Mouse (Mus musculus): Measurements from ENCODE around the gene Sptlc2. TPM values are rescaled to one million over a fixed set of nuclear protein-coding genes. Genes with fewer than 3 reads are reported as not detected.
"Not testable (repeated sequence)": the region's sequence is repeated elsewhere in the genome, so short reads cannot be mapped to it uniquely, and the experiment has no call there.

Sptlc2 gene
- polyA plus RNA-seq, 1 experiment from 2014 or later = 73.6 TPM

- Histone ChIP-seq H3K27ac (replicated peaks) (no peak overlapping the region), H3K9me3 (replicated peaks) (no peaks in the 10 kb centered on the region), H3K4me2 (replicated peaks) (peak overlapping the region; percentile 99), H3K36me3 (no peaks in the 10 kb centered on the region), H3K27me3 (no peaks in the 10 kb centered on the region), H3K9ac (peak overlapping the region; percentile 75), H3K4me1 (peaks cover 13% of the 10 kb centered on the region), H3K4me3 (replicated peaks) (peak overlapping the region; percentile 71)
- WGBS = 7% methylated on average over 29 of the region's 29 CpGs
- ATAC-seq (ENCODE audit: insufficient number of reproducible peaks, low FRiP score, low TSS enrichment, low read depth) = no peak; the same call in 1 of the 2 replicates
Observed at GRCm38 (mm10) chr12:87299037-87299656, 89.0 kb downstream of the Sptlc2 start.

GRCm38 (mm10) chr12:87293934-87294333 is 94.2 kb downstream of the Sptlc2 start:
- 63% methylated on average over 6 of the region's 6 CpGs for WGBS
- H3K4me3 ChIP-seq (replicated peaks) = no peak overlapping the region
- no peaks in the 10 kb centered on the region for H3K27me3 ChIP-seq
- H3K9me3 ChIP-seq (replicated peaks) = no peaks in the 10 kb centered on the region
- no peak overlapping the region for H3K4me2 ChIP-seq (replicated peaks)
- H3K9ac ChIP-seq = no peak overlapping the region
- 0 out of 2 replicates have a peak, but pooled peaks cover under 1% of the 10 kb centered on the region for H3K4me1 ChIP-seq
- no peaks in the 10 kb centered on the region for H3K36me3 ChIP-seq
- no peak overlapping the region for H3K27ac ChIP-seq (replicated peaks)
- ATAC-seq (ENCODE audit: insufficient number of reproducible peaks, low FRiP score, low TSS enrichment, low read depth) = no peak

GRCm38 (mm10) chr12:87289100-87289499 is 99.1 kb downstream of the Sptlc2 start:
- ATAC-seq (ENCODE audit: insufficient number of reproducible peaks, low FRiP score, low TSS enrichment, low read depth) = no peak
- H3K9ac ChIP-seq = no peak overlapping the region
- H3K27ac ChIP-seq (replicated peaks) = no peak overlapping the region
- H3K4me3 ChIP-seq (replicated peaks) = no peak overlapping the region
- H3K4me2 ChIP-seq (replicated peaks) = no peak overlapping the region
- H3K36me3 ChIP-seq = no peaks in the 10 kb centered on the region
- 89% methylated on average over 5 of the region's 5 CpGs for WGBS
- H3K9me3 ChIP-seq (replicated peaks) = no peaks in the 10 kb centered on the region
- no peaks in the 10 kb centered on the region for H3K27me3 ChIP-seq
- H3K4me1 ChIP-seq = no peaks in the 10 kb centered on the region

- 81% methylated on average over 5 of the region's 5 CpGs for WGBS
- Histone ChIP-seq H3K4me2 (replicated peaks) (no peak overlapping the region), H3K9ac (no peak overlapping the region), H3K36me3 (no peaks in the 10 kb centered on the region), H3K27me3 (no peaks in the 10 kb centered on the region), H3K4me1 (no peaks in the 10 kb centered on the region), H3K27ac (replicated peaks) (no peak overlapping the region), H3K9me3 (replicated peaks) (no peaks in the 10 kb centered on the region), H3K4me3 (replicated peaks) (no peak overlapping the region)
- no peak for ATAC-seq (ENCODE audit: insufficient number of reproducible peaks, low FRiP score, low TSS enrichment, low read depth)
Observed at GRCm38 (mm10) chr12:87284726-87285125, 103.4 kb downstream of the Sptlc2 start.

DNA sequence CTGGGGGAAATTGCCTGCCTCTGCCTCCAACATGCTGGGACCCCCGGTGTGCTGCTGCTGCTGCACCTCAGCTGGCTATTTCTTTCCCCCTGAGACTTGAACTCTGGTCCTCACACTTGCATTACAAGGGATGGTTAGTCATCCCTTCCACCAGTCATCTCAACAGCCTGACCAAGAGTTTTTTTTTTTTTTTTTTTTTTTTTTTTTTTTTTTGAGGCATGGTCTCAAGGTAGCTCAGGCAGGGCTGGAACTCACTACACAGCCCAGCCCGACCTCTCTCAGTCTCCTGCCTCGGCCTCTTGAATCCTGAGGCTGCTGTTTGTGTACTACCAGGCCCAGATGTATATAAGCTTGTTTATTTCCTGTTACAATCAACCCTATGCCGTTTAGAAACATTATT is 103.9 kb downstream of the Sptlc2 start:
- no peaks in the 10 kb centered on the region for H3K4me1 ChIP-seq
- whole genome bisulfite sequencing = 74% methylated on average over 4 of the region's 4 CpGs
- no peak overlapping the region for H3K27ac ChIP-seq (replicated peaks)
- ATAC-seq (ENCODE audit: insufficient number of reproducible peaks, low FRiP score, low TSS enrichment, low read depth) = no peak
- H3K36me3 ChIP-seq = no peaks in the 10 kb centered on the region
- no peak overlapping the region for H3K4me2 ChIP-seq (replicated peaks)
- no peak overlapping the region for H3K4me3 ChIP-seq (replicated peaks)
- H3K9me3 ChIP-seq (replicated peaks) = no peaks in the 10 kb centered on the region
- H3K9ac ChIP-seq = no peak overlapping the region
- no peaks in the 10 kb centered on the region for H3K27me3 ChIP-seq

GRCm38 (mm10) chr12:87283706-87284105 is 104.4 kb downstream of the Sptlc2 start:
- Histone ChIP-seq H3K9me3 (replicated peaks) (no peaks in the 10 kb centered on the region), H3K27me3 (no peaks in the 10 kb centered on the region), H3K4me3 (replicated peaks) (no peak overlapping the region), H3K27ac (replicated peaks) (no peak overlapping the region), H3K4me2 (replicated peaks) (no peak overlapping the region), H3K36me3 (no peaks in the 10 kb centered on the region), H3K9ac (no peak overlapping the region), H3K4me1 (no peaks in the 10 kb centered on the region)
- ATAC-seq (ENCODE audit: insufficient number of reproducible peaks, low FRiP score, low TSS enrichment, low read depth) = no peak
- 55% methylated on average over 7 of the region's 7 CpGs for WGBS

DNA sequence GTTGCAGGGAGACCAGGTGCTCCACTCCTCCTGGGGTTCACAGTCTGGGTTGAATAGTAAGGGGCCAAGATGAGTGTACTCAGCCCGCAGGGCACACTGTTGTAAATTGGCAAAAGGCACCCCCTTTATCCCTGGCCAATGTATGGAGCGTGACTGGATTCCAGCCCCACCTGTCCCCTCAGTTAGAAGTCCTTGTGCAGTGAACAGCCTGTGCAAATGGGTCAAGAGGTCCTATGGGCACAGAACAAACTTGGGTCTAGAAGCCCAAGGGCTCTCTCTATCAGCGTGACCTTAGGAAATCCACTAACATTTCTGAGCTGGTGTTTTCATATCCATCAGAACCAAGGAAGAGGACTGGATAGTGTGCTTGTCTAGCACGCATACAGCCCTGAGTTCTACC is 105.4 kb downstream of the Sptlc2 start:
- 91% methylated on average over 4 of the region's 4 CpGs for WGBS
- no peak for ATAC-seq (ENCODE audit: insufficient number of reproducible peaks, low FRiP score, low TSS enrichment, low read depth)

GRCm38 (mm10) chr12:87281766-87282165 is 106.4 kb downstream of the Sptlc2 start:
- no peaks in the 10 kb centered on the region for H3K27me3 ChIP-seq
- no peak overlapping the region for H3K27ac ChIP-seq (replicated peaks)
- WGBS = 77% methylated on average over 1 of the region's 1 CpGs
- no peak overlapping the region for H3K9ac ChIP-seq
- H3K4me2 ChIP-seq (replicated peaks) = no peak overlapping the region
- H3K4me1 ChIP-seq = 0 out of 2 replicates have a peak, but pooled peaks cover 4% of the 10 kb centered on the region
- H3K9me3 ChIP-seq (replicated peaks) = no peaks in the 10 kb centered on the region
- no peak for ATAC-seq (ENCODE audit: insufficient number of reproducible peaks, low FRiP score, low TSS enrichment, low read depth)
- H3K36me3 ChIP-seq = no peaks in the 10 kb centered on the region
- no peak overlapping the region for H3K4me3 ChIP-seq (replicated peaks)

More for the DNA sequence above, 105.4 kb downstream of the Sptlc2 start:
- Histone ChIP-seq H3K9ac (no peak overlapping the region), H3K27ac (replicated peaks) (no peak overlapping the region), H3K4me2 (replicated peaks) (no peak overlapping the region), H3K4me1 (0 out of 2 replicates have a peak, but pooled peaks cover 4% of the 10 kb centered on the region), H3K9me3 (replicated peaks) (no peaks in the 10 kb centered on the region), H3K36me3 (no peaks in the 10 kb centered on the region), H3K27me3 (no peaks in the 10 kb centered on the region), H3K4me3 (replicated peaks) (no peak overlapping the region)

- H3K9ac ChIP-seq = no peak overlapping the region
- peaks cover 17% of the 10 kb centered on the region for H3K36me3 ChIP-seq
- no peak overlapping the region for H3K27ac ChIP-seq (replicated peaks)
- 43% methylated on average over 14 of the region's 14 CpGs for WGBS
- H3K4me3 ChIP-seq (replicated peaks) = no peak overlapping the region
- ATAC-seq (ENCODE audit: insufficient number of reproducible peaks, low FRiP score, low TSS enrichment, low read depth) = no peak
- no peaks in the 10 kb centered on the region for H3K27me3 ChIP-seq
- H3K4me2 ChIP-seq (replicated peaks) = no peak overlapping the region
- 0 out of 2 replicates have a peak, but pooled peaks cover 4% of the 10 kb centered on the region for H3K4me1 ChIP-seq
- H3K9me3 ChIP-seq (replicated peaks) = no peaks in the 10 kb centered on the region
Observed at GRCm38 (mm10) chr12:87279879-87280278, 108.3 kb downstream of the Sptlc2 start.

DNA sequence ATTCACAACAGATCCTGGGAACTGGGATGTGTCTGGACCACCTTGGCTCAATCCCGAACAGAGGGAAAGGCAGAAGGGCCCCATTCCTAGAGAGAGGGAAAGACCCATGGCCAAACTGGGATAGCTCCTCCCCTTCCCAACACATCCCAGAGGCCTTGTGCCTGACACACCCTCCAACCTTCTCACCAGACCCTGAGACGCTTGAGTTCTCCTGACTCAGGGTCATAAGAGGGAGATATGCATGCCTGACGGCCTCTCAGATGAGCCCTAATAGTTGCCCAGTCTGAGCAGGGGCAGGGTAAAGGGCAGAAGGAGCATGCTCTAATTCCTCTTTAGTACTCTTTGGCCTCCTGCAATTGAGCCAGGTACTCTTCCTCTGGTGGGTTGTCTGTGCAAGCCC is 108.8 kb downstream of the Sptlc2 start:
- H3K9me3 ChIP-seq (replicated peaks) = no peaks in the 10 kb centered on the region
- WGBS = 51% methylated on average over 3 of the region's 3 CpGs
- H3K36me3 ChIP-seq = peaks cover 23% of the 10 kb centered on the region
- H3K27ac ChIP-seq (replicated peaks) = no peak overlapping the region
- H3K4me3 ChIP-seq (replicated peaks) = no peak overlapping the region
- no peaks in the 10 kb centered on the region for H3K27me3 ChIP-seq
- H3K4me2 ChIP-seq (replicated peaks) = no peak overlapping the region
- no peak overlapping the region for H3K9ac ChIP-seq
- 0 out of 2 replicates have a peak, but pooled peaks cover 4% of the 10 kb centered on the region for H3K4me1 ChIP-seq
- no peak for ATAC-seq (ENCODE audit: insufficient number of reproducible peaks, low FRiP score, low TSS enrichment, low read depth)

DNA sequence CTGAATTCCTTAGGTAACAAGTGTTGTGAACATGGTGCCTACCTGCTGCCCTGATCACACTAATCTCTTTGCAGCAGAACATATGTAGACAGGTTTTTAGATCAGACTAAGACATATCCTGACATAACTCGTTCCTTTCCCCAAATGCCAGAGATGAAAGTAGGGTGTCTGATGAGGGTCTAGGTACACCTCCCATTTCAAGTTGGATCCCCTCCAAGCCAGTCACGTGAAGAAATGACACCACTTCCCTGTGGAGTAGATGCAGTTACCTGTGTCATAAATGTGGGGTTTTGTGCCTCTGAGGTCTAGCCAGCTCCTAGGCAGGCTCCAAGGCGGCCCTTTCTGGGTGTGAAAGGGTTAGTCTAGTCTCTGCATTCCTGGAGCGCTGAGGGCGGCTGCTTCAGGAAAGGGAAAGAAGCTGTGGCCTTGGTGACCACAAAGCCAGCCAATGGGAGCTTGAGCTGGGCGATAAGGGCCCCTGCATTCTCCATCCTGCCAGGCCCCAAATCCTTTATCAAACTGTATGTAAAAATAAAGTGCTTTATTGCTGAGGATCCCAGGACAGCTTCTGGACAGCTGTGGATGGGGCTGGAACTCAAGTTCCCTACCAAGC is 109.9 kb downstream of the Sptlc2 start:
- H3K9me3 ChIP-seq (replicated peaks) = no peaks in the 10 kb centered on the region
- no peak overlapping the region for H3K27ac ChIP-seq (replicated peaks)
- WGBS = 17% methylated on average over 6 of the region's 6 CpGs
- peaks cover 31% of the 10 kb centered on the region for H3K36me3 ChIP-seq
- no peak overlapping the region for H3K4me2 ChIP-seq (replicated peaks)
- 0 out of 2 replicates have a peak, but pooled peaks cover 4% of the 10 kb centered on the region for H3K4me1 ChIP-seq
- no peaks in the 10 kb centered on the region for H3K27me3 ChIP-seq
- ATAC-seq (ENCODE audit: insufficient number of reproducible peaks, low FRiP score, low TSS enrichment, low read depth) = no peak
- no peak overlapping the region for H3K9ac ChIP-seq
- no peak overlapping the region for H3K4me3 ChIP-seq (replicated peaks)

DNA sequence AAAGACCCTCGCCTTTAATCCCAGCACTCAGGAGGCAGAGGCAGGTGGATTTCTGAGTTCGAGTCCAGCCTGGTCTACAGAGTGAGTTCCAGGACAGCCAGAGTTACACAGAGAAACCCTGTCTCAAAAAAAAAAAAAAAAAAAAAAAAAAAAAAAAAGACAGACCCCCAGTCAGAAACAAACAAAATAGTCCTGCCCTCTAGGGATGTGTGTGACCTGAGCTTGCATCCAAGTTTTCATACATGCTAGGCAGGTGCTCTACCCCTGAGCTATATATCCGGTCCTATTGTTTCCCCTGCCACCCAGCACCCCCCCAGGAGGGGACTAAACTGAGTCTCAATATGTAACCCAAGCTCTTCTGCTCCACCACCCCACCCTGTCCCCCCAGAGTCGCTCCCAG is 110.9 kb downstream of the Sptlc2 start:
- H3K27ac ChIP-seq (replicated peaks); H3K9ac ChIP-seq; H3K4me2 ChIP-seq (replicated peaks); H3K4me1 ChIP-seq; ATAC-seq (ENCODE audit: insufficient number of reproducible peaks, low FRiP score, low TSS enrichment, low read depth); H3K27me3 ChIP-seq; H3K4me3 ChIP-seq (replicated peaks); H3K9me3 ChIP-seq (replicated peaks): not testable (repeated sequence)
- H3K36me3 ChIP-seq = peaks cover 41% of the 10 kb centered on the region
- 87% methylated on average over 4 of the region's 4 CpGs for WGBS
